Mouse (Mus musculus) cerebellum, adult 2 months (tissue): ENCODE measurements at regions not wholly inside any gene's neighbourhood (a gene's known extent, or its start where the extent isn't known, plus 50 kb on each side); places are given as distances from the start of the nearest gene placed in this dataset.

Source experiments
- CTCF ChIP-seq: fragments of 200-500 bp; IDR thresholded peaks from 2 replicates; pipeline ENCODE4 v1.5.1; 2011; ENCODE audit warnings: low read depth, mild to moderate bottlenecking, control low read depth, low read length, moderate library complexity, borderline replicate concordance; ENCODE audit not compliant: insufficient read depth
- POLR2A ChIP-seq: fragments of 200-500 bp; IDR thresholded peaks from 2 replicates; pipeline ENCODE4 v1.6.1; 2011; ENCODE audit warnings: low read length, control low read depth, borderline replicate concordance; ENCODE audit not compliant: insufficient read depth

DNA sequence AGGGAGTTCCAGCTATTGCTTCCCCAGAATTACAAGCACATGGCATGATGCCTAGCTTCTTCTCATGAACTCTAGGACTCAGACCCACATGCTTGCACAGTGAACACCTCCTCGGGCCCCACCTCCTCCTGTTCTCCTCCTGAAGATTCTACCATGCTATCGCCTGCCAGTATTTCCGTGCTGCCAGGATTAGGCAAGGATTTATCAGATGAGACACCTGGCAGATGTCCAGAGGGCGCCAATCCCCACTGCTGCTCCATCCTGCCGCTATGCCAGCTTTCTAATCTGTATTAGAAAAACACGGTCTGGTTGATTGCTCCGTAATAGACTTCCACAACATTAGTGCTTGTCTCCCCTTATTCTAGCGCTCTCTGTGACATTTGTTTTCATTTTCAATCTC is 209.0 kb downstream of the Nucb2 start:
- no peak for TF ChIP-seq CTCF
- no peak for TF ChIP-seq POLR2A
